Mouse (Mus musculus): ENCODE data around the gene Sh3tc1. TPM values are rescaled to one million over a fixed set of nuclear protein-coding genes. Genes with fewer than 3 reads are reported as not detected.

Sh3tc1 gene
- polyA plus RNA-seq, 1 experiment from 2014 or later, result 2.3 TPM

GRCm38 (mm10) chr5:35648230-35648629 is 91.6 kb downstream of the Sh3tc1 start:
- no peak overlapping the region for H3K27ac ChIP-seq (replicated peaks; ENCODE audit: low read depth, low read length)
- H3K4me2 ChIP-seq (ENCODE audit: low read depth, severe bottlenecking), result no peak overlapping the region
- ATAC-seq (ENCODE audit: insufficient number of reproducible peaks, low FRiP score, low TSS enrichment, low read depth) (no peak), DNase-seq (ENCODE audit: low spot score) (no peak)
- no peaks in the 10 kb centered on the region for H3K36me3 ChIP-seq (ENCODE audit: control insufficient read depth, insufficient read depth, low read length)
- no peaks in the 10 kb centered on the region for H3K27me3 ChIP-seq (ENCODE audit: control insufficient read depth, insufficient read depth, low read length)
- H3K9ac ChIP-seq (ENCODE audit: low read length), result no peak overlapping the region
- no peaks in the 10 kb centered on the region for H3K9me3 ChIP-seq (ENCODE audit: control insufficient read depth, low read length)
- no peaks in the 10 kb centered on the region for H3K4me1 ChIP-seq (ENCODE audit: control insufficient read depth, insufficient read depth, low read length)
- H3K4me3 ChIP-seq (ENCODE audit: low read depth, low read length), result no peak overlapping the region
- WGBS, result 68% methylated on average over 2 of the region's 2 CpGs

GRCm38 (mm10) chr5:35647562-35647961 is 92.2 kb downstream of the Sh3tc1 start:
- Histone ChIP-seq H3K9me3 (ENCODE audit: control insufficient read depth, low read length) (no peaks in the 10 kb centered on the region), H3K27me3 (ENCODE audit: control insufficient read depth, insufficient read depth, low read length) (no peaks in the 10 kb centered on the region), H3K4me2 (ENCODE audit: low read depth, severe bottlenecking) (no peak overlapping the region), H3K9ac (ENCODE audit: low read length) (no peak overlapping the region), H3K4me3 (ENCODE audit: low read depth, low read length) (no peak overlapping the region), H3K4me1 (ENCODE audit: control insufficient read depth, insufficient read depth, low read length) (no peaks in the 10 kb centered on the region), H3K36me3 (ENCODE audit: control insufficient read depth, insufficient read depth, low read length) (no peaks in the 10 kb centered on the region), H3K27ac (replicated peaks; ENCODE audit: low read depth, low read length) (no peak overlapping the region)
- WGBS, result 78% methylated on average over 4 of the region's 4 CpGs
- ATAC-seq (ENCODE audit: insufficient number of reproducible peaks, low FRiP score, low TSS enrichment, low read depth), result no peak
- DNase-seq (ENCODE audit: low spot score), result no peak

Other genes starting within 250 kb of the Sh3tc1 start
- gene Cpz, start 214.3 kb downstream of the Sh3tc1 start, polyA plus RNA-seq (2014; fragmentation: Nextera tagmentation; extraction: Ambion mirVana), result 2.2 and 3.7 TPM in 2 replicates
- gene Trmt44, start 164.9 kb downstream of the Sh3tc1 start, polyA plus RNA-seq (2014; fragmentation: Nextera tagmentation; extraction: Ambion mirVana), result 10.0 and 11.2 TPM in 2 replicates
- gene Acox3, start 156.9 kb downstream of the Sh3tc1 start, polyA plus RNA-seq (2014; fragmentation: Nextera tagmentation; extraction: Ambion mirVana), result 9.7 and 9.9 TPM in 2 replicates
- 0.89 and 1.6 TPM in 2 replicates for gene Htra3, start 60.2 kb downstream of the Sh3tc1 start, polyA plus RNA-seq (2014; fragmentation: Nextera tagmentation; extraction: Ambion mirVana)
- gene Ablim2, start 17.9 kb upstream of the Sh3tc1 start, polyA plus RNA-seq (2014; fragmentation: Nextera tagmentation; extraction: Ambion mirVana), result 1.1 and 1.3 TPM in 2 replicates
- gene Afap1, start 153.3 kb upstream of the Sh3tc1 start, polyA plus RNA-seq (2014; fragmentation: Nextera tagmentation; extraction: Ambion mirVana), result 13.7 and 15.8 TPM in 2 replicates